Mouse (Mus musculus) bone marrow macrophage, adult 2 months (primary cell): ENCODE measurements around the gene Hrh2. TPM values are rescaled to one million over a fixed set of nuclear protein-coding genes. Genes with fewer than 3 reads are reported as not detected.

Source experiments
- H3K27ac ChIP-seq: 2 replicates; pipeline ENCODE4 v1.5.1; 2012; ENCODE audit warnings: low read depth, low read length; ENCODE audit not compliant: insufficient read depth
- H3K4me1 ChIP-seq: 2 replicates; pipeline ENCODE4 v1.6.1; 2012; ENCODE audit warnings: low read length; ENCODE audit not compliant: control insufficient read depth, insufficient read depth
- H3K4me3 ChIP-seq: 2 replicates; pipeline ENCODE4 v1.5.1; 2012; ENCODE audit warnings: mild to moderate bottlenecking, low read length, moderate library complexity; ENCODE audit not compliant: insufficient read depth
- CTCF ChIP-seq: IDR thresholded peaks from 2 replicates; pipeline ENCODE4 v1.5.1; 2012; ENCODE audit warnings: low read depth, mild to moderate bottlenecking, low read length, moderate library complexity
- POLR2A ChIP-seq: IDR thresholded peaks from 2 replicates; pipeline ENCODE4 v1.6.1; 2012; ENCODE audit warnings: mild to moderate bottlenecking, low read depth, low read length, borderline replicate concordance
- polyA plus RNA-seq: library from polyadenylated mRNA; stranded (reverse); fragments of >200 nt; gene quantifications from 2 replicates; pipeline ENCODE4 v1.2.4, GENCODE M21; 2012; ENCODE audit not compliant: missing spikeins, insufficient read depth, insufficient read length

Gene Hrh2
- polyA plus RNA-seq, 1 experiment = 0.46 TPM

- TF ChIP-seq POLR2A (no peak), CTCF (no peak)
- Histone ChIP-seq H3K4me1 (no peaks in the 10 kb centered on the region), H3K4me3 (no peak overlapping the region)
Observed at GRCm38 (mm10) chr13:54175426-54175825, 16.5 kb upstream of the Hrh2 start.

GRCm38 (mm10) chr13:54176406-54177020 is 15.4 kb upstream of the Hrh2 start:
- Histone ChIP-seq H3K4me1 (no peaks in the 10 kb centered on the region), H3K4me3 (no peak overlapping the region), H3K27ac (no peak overlapping the region)
- TF ChIP-seq CTCF (no peak), POLR2A (no peak)

More at GRCm38 (mm10) chr13:54175426-54175825, 16.5 kb upstream of the Hrh2 start:
- H3K27ac ChIP-seq = no peak overlapping the region

DNA sequence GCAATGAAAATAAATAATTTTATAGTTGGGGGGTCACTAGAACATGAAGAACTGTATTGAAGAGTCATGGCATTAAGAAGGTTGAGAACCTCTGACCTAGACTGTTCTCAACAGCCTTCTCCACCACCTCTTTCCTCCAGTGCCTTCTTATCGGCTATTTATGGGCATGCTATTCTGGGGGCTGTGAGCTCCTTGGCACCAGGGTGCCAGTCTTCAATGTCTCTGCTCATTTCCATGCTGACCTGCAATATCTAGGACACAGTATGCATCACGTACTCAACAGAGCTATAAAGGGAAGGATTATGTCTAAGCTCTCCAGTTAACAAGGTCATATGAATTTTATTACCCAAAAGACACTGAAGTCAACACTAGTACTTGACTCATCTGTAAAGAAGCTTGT is 14.6 kb upstream of the Hrh2 start:
- Histone ChIP-seq H3K4me3 (no peak overlapping the region), H3K4me1 (no peaks in the 10 kb centered on the region), H3K27ac (no peak overlapping the region)
- TF ChIP-seq CTCF = no peak
- no peak for TF ChIP-seq POLR2A

- Histone ChIP-seq H3K4me3 (no peak overlapping the region), H3K4me1 (no peaks in the 10 kb centered on the region), H3K27ac (no peak overlapping the region)
- TF ChIP-seq POLR2A = no peak
- no peak for TF ChIP-seq CTCF
Observed at GRCm38 (mm10) chr13:54178647-54179046, 13.3 kb upstream of the Hrh2 start.

- no peak overlapping the region for H3K27ac ChIP-seq
- H3K4me3 ChIP-seq = no peak overlapping the region
- TF ChIP-seq CTCF (no peak), POLR2A (no peak)
- H3K4me1 ChIP-seq = no peaks in the 10 kb centered on the region
Observed at GRCm38 (mm10) chr13:54179971-54180370, 12.0 kb upstream of the Hrh2 start.

- Histone ChIP-seq H3K4me1 (no peaks in the 10 kb centered on the region), H3K4me3 (no peak overlapping the region), H3K27ac (no peak overlapping the region)
- TF ChIP-seq POLR2A (no peak), CTCF (no peak)
Observed at GRCm38 (mm10) chr13:54180461-54180860, 11.5 kb upstream of the Hrh2 start.

GRCm38 (mm10) chr13:54181318-54181717 is 10.6 kb upstream of the Hrh2 start:
- no peak for TF ChIP-seq POLR2A
- no peak for TF ChIP-seq CTCF
- H3K27ac ChIP-seq = no peak overlapping the region

DNA sequence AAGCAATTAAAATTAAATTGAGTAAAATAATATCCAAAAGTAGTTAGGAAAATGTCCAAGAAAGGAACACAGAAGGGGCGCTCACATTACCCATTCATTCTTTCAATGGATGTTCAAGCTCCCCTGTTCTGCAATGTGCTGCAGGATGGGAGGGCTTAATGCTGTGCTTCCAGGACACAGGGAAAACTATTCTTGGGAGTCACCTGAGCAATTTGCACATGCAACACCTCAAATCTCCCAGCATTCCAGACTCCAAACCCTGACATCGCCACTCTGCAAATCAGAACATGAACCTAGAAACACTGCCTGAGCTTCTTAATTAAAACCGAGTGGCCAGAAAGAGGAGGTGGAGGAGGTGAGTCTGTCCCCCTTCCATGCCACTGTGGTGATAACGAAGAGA is 10.0 kb upstream of the Hrh2 start:
- Histone ChIP-seq H3K4me3 (no peak overlapping the region), H3K27ac (no peak overlapping the region), H3K4me1 (no peaks in the 10 kb centered on the region)
- TF ChIP-seq CTCF (no peak), POLR2A (no peak)

More at GRCm38 (mm10) chr13:54181318-54181717, 10.6 kb upstream of the Hrh2 start:
- Histone ChIP-seq H3K4me1 (no peaks in the 10 kb centered on the region), H3K4me3 (no peak overlapping the region)

GRCm38 (mm10) chr13:54186394-54186793 is 5.5 kb upstream of the Hrh2 start:
- H3K4me3 ChIP-seq = no peak overlapping the region
- no peak overlapping the region for H3K27ac ChIP-seq
- no peak for TF ChIP-seq CTCF
- no peak for TF ChIP-seq POLR2A
- H3K4me1 ChIP-seq = no peaks in the 10 kb centered on the region

DNA sequence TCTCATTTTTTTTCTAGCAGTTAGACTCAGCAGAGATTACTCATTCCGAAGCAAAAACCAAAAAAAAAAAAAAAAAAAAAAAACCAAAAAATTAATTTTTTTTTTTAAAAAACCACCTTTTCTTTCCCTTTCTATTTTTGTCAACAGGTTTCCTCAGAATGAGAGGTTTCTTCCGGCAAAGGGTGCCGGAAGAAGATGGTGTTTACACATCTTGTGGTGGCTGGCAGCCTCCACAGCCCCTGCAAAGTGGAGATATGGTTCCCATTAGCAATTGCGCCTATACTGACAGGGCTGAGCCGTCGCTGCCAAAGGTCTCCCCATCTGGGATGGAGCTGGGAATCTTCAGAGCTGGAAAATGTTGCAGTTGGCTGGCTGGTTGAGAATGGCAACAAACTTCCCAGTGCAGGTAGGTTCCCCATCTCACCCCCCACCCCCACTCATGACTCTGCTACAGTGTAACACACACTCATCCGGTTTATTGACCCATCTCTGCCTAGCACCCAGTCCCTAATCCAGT is 3.7 kb upstream of the Hrh2 start:
- TF ChIP-seq POLR2A = no peak
- Histone ChIP-seq H3K27ac (no peak overlapping the region), H3K4me1 (no peaks in the 10 kb centered on the region), H3K4me3 (no peak overlapping the region)

DNA sequence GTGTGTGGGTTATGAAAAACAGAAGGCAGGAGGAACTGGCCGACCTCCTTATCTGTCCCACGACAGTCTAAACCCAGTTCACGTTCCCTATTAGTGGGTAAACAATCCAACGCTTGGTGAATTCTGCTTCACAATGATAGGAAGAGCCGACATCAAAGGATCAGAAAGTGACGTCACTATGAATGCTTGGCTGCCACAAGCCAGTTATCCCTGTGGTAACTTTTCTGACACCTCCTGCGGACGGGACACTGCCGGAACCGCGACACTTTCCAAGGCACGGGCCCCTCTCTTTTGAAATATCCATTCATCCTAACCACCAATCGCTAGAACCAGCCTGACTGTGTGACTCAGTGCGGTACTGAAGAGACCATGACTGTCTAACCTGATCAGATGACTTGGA is 2.0 kb upstream of the Hrh2 start:
- Histone ChIP-seq H3K4me3 (no peak overlapping the region), H3K27ac (no peak overlapping the region), H3K4me1 (no peaks in the 10 kb centered on the region)
- TF ChIP-seq POLR2A (no peak), CTCF (no peak)
